Mouse (Mus musculus) left cerebral cortex, adult 8-10 months (tissue): ENCODE measurements around the gene Gabbr2. TPM values are rescaled to one million over a fixed set of nuclear protein-coding genes. Genes with fewer than 3 reads are reported as not detected.

Experiments
- DNase-seq, 2 experiments: peaks; one replicate each; pipeline ENCODE4 v3.0.0; 2022; ENCODE audit warnings: low spot score in 2 of 2
- total RNA-seq, 4 experiments: library from RNA; stranded (reverse); gene quantifications; 2 replicates each; pipeline ENCODE4 v1.2.4; 2022

Gabbr2 gene
- total RNA-seq, 4 experiments from 2014 or later = 198 to 214 (median 210) TPM

- DNase-seq = no peak
Measured at GRCm38 (mm10) chr4:46867779-46868178, 123.9 kb downstream of the Gabbr2 start.

GRCm38 (mm10) chr4:46866070-46866469 lies 125.6 kb downstream of the Gabbr2 start:
- DNase-seq = no peak

- no peak for DNase-seq
Measured at GRCm38 (mm10) chr4:46863721-46864120, 128.0 kb downstream of the Gabbr2 start.

- no peak for DNase-seq
Measured at GRCm38 (mm10) chr4:46862677-46863076, 129.0 kb downstream of the Gabbr2 start.

GRCm38 (mm10) chr4:46860586-46860985 lies 131.1 kb downstream of the Gabbr2 start:
- no peak for DNase-seq

- no peak for DNase-seq
Measured at GRCm38 (mm10) chr4:46858899-46859298, 132.8 kb downstream of the Gabbr2 start.

GRCm38 (mm10) chr4:46856145-46856544 lies 135.5 kb downstream of the Gabbr2 start:
- DNase-seq = no peak

GRCm38 (mm10) chr4:46854686-46855385 lies 136.8 kb downstream of the Gabbr2 start:
- peak in 1 of 2 experiments; percentile 77 for DNase-seq

GRCm38 (mm10) chr4:46853852-46854460 lies 137.7 kb downstream of the Gabbr2 start:
- DNase-seq = no peak

- DNase-seq = no peak
Measured at GRCm38 (mm10) chr4:46847745-46848144, 143.9 kb downstream of the Gabbr2 start.

GRCm38 (mm10) chr4:46846396-46846795 lies 145.3 kb downstream of the Gabbr2 start:
- DNase-seq = no peak

- no peak for DNase-seq
Measured at GRCm38 (mm10) chr4:46844982-46845643, 146.6 kb downstream of the Gabbr2 start.

GRCm38 (mm10) chr4:46844567-46844966 lies 147.1 kb downstream of the Gabbr2 start:
- no peak for DNase-seq

GRCm38 (mm10) chr4:46842596-46842995 lies 149.1 kb downstream of the Gabbr2 start:
- DNase-seq = no peak

- no peak for DNase-seq
Measured at GRCm38 (mm10) chr4:46840146-46840545, 151.5 kb downstream of the Gabbr2 start.

GRCm38 (mm10) chr4:46837362-46837761 lies 154.3 kb downstream of the Gabbr2 start:
- DNase-seq = peak in 1 of 2 experiments; percentile 84

GRCm38 (mm10) chr4:46836065-46836464 lies 155.6 kb downstream of the Gabbr2 start:
- no peak for DNase-seq

GRCm38 (mm10) chr4:46835064-46835463 lies 156.6 kb downstream of the Gabbr2 start:
- no peak for DNase-seq

- no peak for DNase-seq
Measured at GRCm38 (mm10) chr4:46832834-46833544, 158.7 kb downstream of the Gabbr2 start.

GRCm38 (mm10) chr4:46829656-46830055 lies 162.0 kb downstream of the Gabbr2 start:
- no peak for DNase-seq

GRCm38 (mm10) chr4:46828141-46828571 lies 163.5 kb downstream of the Gabbr2 start:
- peak in 1 of 2 experiments; percentile 78 for DNase-seq

- peak in 1 of 2 experiments; percentile 91 for DNase-seq
Measured at GRCm38 (mm10) chr4:46827471-46827870, 164.2 kb downstream of the Gabbr2 start.
